Mouse (Mus musculus): ENCODE data around the gene Spata2.

The Spata2 gene

GRCm38 (mm10) chr2:167492713-167493636, at the start of gene Spata2:
Gene Spata2 (minus strand): TSS chr2:167492887.
- peak; percentile 87 for DNase-seq (ENCODE audit: low spot score)

- no peak for DNase-seq (ENCODE audit: low spot score)
These were observed 49.7 kb upstream of the Spata2 start for GRCm38 (mm10) chr2:167542361-167542760.

- no peak for DNase-seq (ENCODE audit: low spot score)
These were observed 49.1 kb upstream of the Spata2 start for GRCm38 (mm10) chr2:167541761-167542160.

- no peak for DNase-seq (ENCODE audit: low spot score)
These were observed 48.6 kb upstream of the Spata2 start for GRCm38 (mm10) chr2:167541324-167541723.

GRCm38 (mm10) chr2:167540477-167541110, 47.9 kb upstream of the Spata2 start:
- DNase-seq (ENCODE audit: low spot score): no peak

- no peak for DNase-seq (ENCODE audit: low spot score)
These were observed 47.1 kb upstream of the Spata2 start for GRCm38 (mm10) chr2:167539536-167540476.

- DNase-seq (ENCODE audit: low spot score): no peak
These were observed 46.1 kb upstream of the Spata2 start for GRCm38 (mm10) chr2:167538671-167539306.

GRCm38 (mm10) chr2:167537476-167538297, 45.0 kb upstream of the Spata2 start, which contains the start of gene Snai1:
Gene Snai1 (plus strand): TSS chr2:167538195.
- DNase-seq (ENCODE audit: low spot score): peak; percentile 67

- DNase-seq (ENCODE audit: low spot score): no peak
These were observed 43.7 kb upstream of the Spata2 start for GRCm38 (mm10) chr2:167536320-167536945.

GRCm38 (mm10) chr2:167533880-167534279, 41.2 kb upstream of the Spata2 start:
- no peak for DNase-seq (ENCODE audit: low spot score)

GRCm38 (mm10) chr2:167532131-167532530, 39.4 kb upstream of the Spata2 start:
- DNase-seq (ENCODE audit: low spot score): no peak

GRCm38 (mm10) chr2:167530536-167530935, 37.8 kb upstream of the Spata2 start:
- no peak for DNase-seq (ENCODE audit: low spot score)

- no peak for DNase-seq (ENCODE audit: low spot score)
These were observed 37.3 kb upstream of the Spata2 start for GRCm38 (mm10) chr2:167529935-167530513.

- no peak for DNase-seq (ENCODE audit: low spot score)
These were observed 35.6 kb upstream of the Spata2 start for GRCm38 (mm10) chr2:167528278-167528677.

- DNase-seq (ENCODE audit: low spot score): no peak
These were observed 27.0 kb upstream of the Spata2 start for GRCm38 (mm10) chr2:167519606-167520252.

- no peak for DNase-seq (ENCODE audit: low spot score)
These were observed 23.0 kb upstream of the Spata2 start for GRCm38 (mm10) chr2:167515688-167516087.

- no peak for DNase-seq (ENCODE audit: low spot score)
These were observed 22.0 kb upstream of the Spata2 start for GRCm38 (mm10) chr2:167514641-167515040.

- DNase-seq (ENCODE audit: low spot score): no peak
These were observed 20.3 kb upstream of the Spata2 start for GRCm38 (mm10) chr2:167512970-167513369.

- DNase-seq (ENCODE audit: low spot score): no peak
These were observed 19.7 kb upstream of the Spata2 start for GRCm38 (mm10) chr2:167512365-167512764.
